Mouse (Mus musculus) intestine, embryonic 15.5 days (tissue): Measurements from ENCODE around the gene Col6a2. TPM values are rescaled to one million over a fixed set of nuclear protein-coding genes. Genes with fewer than 3 reads are reported as not detected.

Source experiments
- ATAC-seq: fragments of 200-750 bp; cut with Nextera tagmentation; 2 replicates; pipeline ENCODE4 v1.8.0; 2017; ENCODE audit warnings: moderate TSS enrichment, moderate library complexity
- H3K27ac ChIP-seq: fragments of 300-500 bp; sonication (generic); 2 replicates; pipeline ENCODE4 v1.5.1; 2015; ENCODE audit warnings: mild to moderate bottlenecking, inconsistent platforms
- H3K27me3 ChIP-seq: fragments of 300-500 bp; sonication (generic); replicated peaks from 2 replicates; pipeline ENCODE4 v1.6.1; 2015; ENCODE audit warnings: inconsistent platforms
- H3K36me3 ChIP-seq: fragments of 300-500 bp; sonication (generic); 2 replicates; pipeline ENCODE4 v1.6.1; 2015; ENCODE audit warnings: inconsistent platforms
- H3K4me1 ChIP-seq: fragments of 300-500 bp; sonication (generic); replicated peaks from 2 replicates; pipeline ENCODE4 v1.6.1; 2015; ENCODE audit warnings: inconsistent platforms
- H3K4me2 ChIP-seq: fragments of 300-500 bp; sonication (generic); replicated peaks from 2 replicates; pipeline ENCODE4 v1.6.1; 2015; ENCODE audit warnings: mild to moderate bottlenecking, inconsistent platforms
- H3K4me3 ChIP-seq: fragments of 300-500 bp; sonication (generic); replicated peaks from 2 replicates; pipeline ENCODE4 v1.5.1; 2015; ENCODE audit warnings: inconsistent platforms
- H3K9ac ChIP-seq: fragments of 300-500 bp; sonication (generic); 2 replicates; pipeline ENCODE4 v1.6.1; 2015; ENCODE audit warnings: inconsistent platforms
- H3K9me3 ChIP-seq: fragments of 300-500 bp; sonication (generic); 2 replicates; pipeline ENCODE4 v1.6.1; 2016; ENCODE audit warnings: inconsistent platforms
- WGBS: fragments of 180-500 bp; shearing (Covaris S2); methylation state at CpG from one replicate; pipeline ENCODE4 v1.1.7; 2015; 5-methylcytosine and 5-hydroxymethylcytosine counted together
- polyA plus RNA-seq: library from polyadenylated mRNA; unstranded; fragments of >200 nt; fragmentation: Nextera tagmentation; extraction: Ambion mirVana; gene quantifications from 2 replicates; pipeline ENCODE4 v1.2.1, GENCODE M21; 2015

Gene Col6a2
- polyA plus RNA-seq, result 274 and 282 TPM in 2 replicates

DNA sequence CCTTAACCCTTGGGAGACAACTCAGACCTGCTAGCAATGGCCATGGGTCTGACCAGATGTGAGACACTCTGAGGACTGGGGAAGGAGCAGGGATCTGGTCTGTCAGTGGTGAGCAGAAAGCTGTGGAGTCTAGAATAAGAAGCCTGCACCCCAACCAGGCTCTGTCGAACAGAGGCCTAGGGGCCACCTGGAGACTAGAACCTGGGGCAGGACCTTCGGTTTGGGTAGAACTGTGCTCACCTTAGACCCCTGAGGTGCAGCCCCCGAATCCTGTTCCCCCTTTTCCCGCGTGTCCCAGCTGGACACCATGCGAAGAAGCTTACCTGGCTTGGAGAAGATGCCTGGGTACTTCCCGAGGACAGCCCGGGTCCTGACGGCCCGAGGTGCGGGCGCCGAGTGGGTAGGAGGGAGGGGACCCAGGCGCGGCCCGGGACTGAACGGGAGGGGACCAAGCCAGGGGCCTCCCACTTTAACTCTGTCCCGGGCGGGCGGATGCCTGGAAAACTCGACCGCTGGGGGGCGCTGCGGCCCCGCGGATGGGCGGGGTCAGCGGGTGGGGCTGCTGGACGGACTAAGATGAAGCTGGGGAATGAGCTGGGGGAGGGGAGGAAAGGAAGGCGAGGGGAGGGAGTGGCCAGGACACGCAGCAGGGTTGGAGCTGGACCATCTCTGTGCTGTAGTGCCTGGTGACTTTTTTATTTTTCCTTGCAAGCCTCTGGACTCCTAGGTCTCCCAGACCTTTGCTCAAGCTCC is at the start of gene Col6a2:
Col6a2 (minus strand) TSS at position 703 of the 753 bp plus-strand sequence.
- Histone ChIP-seq H3K4me3 (peak within 1 kb of the TSS; percentile 48), H3K9me3 (no peaks in the 10 kb centered on the region), H3K27me3 (no peaks in the 10 kb centered on the region), H3K36me3 (no peaks in the 10 kb centered on the region), H3K27ac (peak within 1 kb of the TSS; percentile 79), H3K4me2 (peak within 1 kb of the TSS; percentile 48), H3K9ac (peak within 1 kb of the TSS; percentile 73), H3K4me1 (peaks cover 14% of the 10 kb centered on the region)
- peak; percentile 95 for ATAC-seq
- WGBS, result 2% methylated on average over 28 of the region's 31 CpGs

- Histone ChIP-seq H3K4me2 (no peak overlapping the region), H3K27ac (peak overlapping the region; percentile 42), H3K9ac (no peak overlapping the region), H3K4me3 (no peak overlapping the region), H3K4me1 (no peaks in the 10 kb centered on the region), H3K27me3 (no peaks in the 10 kb centered on the region), H3K9me3 (no peaks in the 10 kb centered on the region), H3K36me3 (no peaks in the 10 kb centered on the region)
- WGBS, result 63% methylated on average over 9 of the region's 9 CpGs
- no peak for ATAC-seq
Observed at GRCm38 (mm10) chr10:76671939-76672338, 48.5 kb upstream of the Col6a2 start.

GRCm38 (mm10) chr10:76668947-76669284 is 45.5 kb upstream of the Col6a2 start:
- no peak overlapping the region for H3K4me3 ChIP-seq
- H3K27me3 ChIP-seq, result no peaks in the 10 kb centered on the region
- ATAC-seq, result peak; percentile 86
- WGBS, result 43% methylated on average over 7 of the region's 7 CpGs
- no peaks in the 10 kb centered on the region for H3K36me3 ChIP-seq
- H3K9ac ChIP-seq, result no peak overlapping the region
- no peaks in the 10 kb centered on the region for H3K4me1 ChIP-seq
- no peak overlapping the region for H3K4me2 ChIP-seq
- H3K9me3 ChIP-seq, result no peaks in the 10 kb centered on the region
- H3K27ac ChIP-seq, result peak overlapping the region; percentile 79

GRCm38 (mm10) chr10:76668261-76668946 is 45.0 kb upstream of the Col6a2 start:
- H3K9me3 ChIP-seq, result no peaks in the 10 kb centered on the region
- H3K27ac ChIP-seq, result peak overlapping the region; percentile 79
- 72% methylated on average over 4 of the region's 4 CpGs for WGBS
- no peak; the same call in 1 of the 2 replicates for ATAC-seq
- H3K27me3 ChIP-seq, result no peaks in the 10 kb centered on the region
- H3K4me2 ChIP-seq, result no peak overlapping the region
- H3K4me3 ChIP-seq, result no peak overlapping the region
- no peak overlapping the region for H3K9ac ChIP-seq
- H3K4me1 ChIP-seq, result 0 out of 2 replicates have a peak, but pooled peaks cover 4% of the 10 kb centered on the region
- H3K36me3 ChIP-seq, result no peaks in the 10 kb centered on the region

GRCm38 (mm10) chr10:76667197-76667805 is 43.9 kb upstream of the Col6a2 start:
- H3K4me2 ChIP-seq, result no peak overlapping the region
- 0 out of 2 replicates have a peak, but pooled peaks cover 5% of the 10 kb centered on the region for H3K4me1 ChIP-seq
- no peak for ATAC-seq
- no peak overlapping the region for H3K9ac ChIP-seq
- H3K36me3 ChIP-seq, result no peaks in the 10 kb centered on the region
- H3K9me3 ChIP-seq, result no peaks in the 10 kb centered on the region
- no peak overlapping the region for H3K27ac ChIP-seq
- no peaks in the 10 kb centered on the region for H3K27me3 ChIP-seq
- WGBS, result 77% methylated on average over 1 of the region's 1 CpGs
- H3K4me3 ChIP-seq, result no peak overlapping the region

DNA sequence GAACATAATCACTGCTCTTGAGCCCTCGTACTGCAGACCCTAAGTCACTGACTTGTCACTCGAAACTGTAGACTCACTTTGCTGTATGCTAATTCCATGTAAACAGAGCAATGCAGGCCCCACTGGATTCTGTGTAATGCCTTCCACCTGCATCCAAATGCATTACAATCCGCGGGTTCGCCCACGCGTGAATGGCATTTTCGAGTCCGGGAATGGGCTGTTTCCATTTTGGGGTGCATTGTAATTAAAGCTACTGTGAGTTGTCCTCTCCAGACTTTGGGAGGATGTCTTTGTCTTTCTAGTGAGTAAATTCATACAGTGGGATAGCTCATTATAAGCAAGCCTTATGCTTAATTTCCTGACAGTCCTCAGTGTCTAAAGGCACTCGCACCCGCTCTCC is 42.1 kb upstream of the Col6a2 start:
- H3K36me3 ChIP-seq, result no peaks in the 10 kb centered on the region
- H3K9ac ChIP-seq, result no peak overlapping the region
- H3K4me3 ChIP-seq, result no peak overlapping the region
- H3K27me3 ChIP-seq, result no peaks in the 10 kb centered on the region
- no peak for ATAC-seq
- H3K4me2 ChIP-seq, result no peak overlapping the region
- H3K4me1 ChIP-seq, result 0 out of 2 replicates have a peak, but pooled peaks cover 5% of the 10 kb centered on the region
- H3K27ac ChIP-seq, result peak overlapping the region; percentile 75; the same call in 1 of the 2 replicates
- WGBS, result 92% methylated on average over 11 of the region's 11 CpGs
- H3K9me3 ChIP-seq, result no peaks in the 10 kb centered on the region

DNA sequence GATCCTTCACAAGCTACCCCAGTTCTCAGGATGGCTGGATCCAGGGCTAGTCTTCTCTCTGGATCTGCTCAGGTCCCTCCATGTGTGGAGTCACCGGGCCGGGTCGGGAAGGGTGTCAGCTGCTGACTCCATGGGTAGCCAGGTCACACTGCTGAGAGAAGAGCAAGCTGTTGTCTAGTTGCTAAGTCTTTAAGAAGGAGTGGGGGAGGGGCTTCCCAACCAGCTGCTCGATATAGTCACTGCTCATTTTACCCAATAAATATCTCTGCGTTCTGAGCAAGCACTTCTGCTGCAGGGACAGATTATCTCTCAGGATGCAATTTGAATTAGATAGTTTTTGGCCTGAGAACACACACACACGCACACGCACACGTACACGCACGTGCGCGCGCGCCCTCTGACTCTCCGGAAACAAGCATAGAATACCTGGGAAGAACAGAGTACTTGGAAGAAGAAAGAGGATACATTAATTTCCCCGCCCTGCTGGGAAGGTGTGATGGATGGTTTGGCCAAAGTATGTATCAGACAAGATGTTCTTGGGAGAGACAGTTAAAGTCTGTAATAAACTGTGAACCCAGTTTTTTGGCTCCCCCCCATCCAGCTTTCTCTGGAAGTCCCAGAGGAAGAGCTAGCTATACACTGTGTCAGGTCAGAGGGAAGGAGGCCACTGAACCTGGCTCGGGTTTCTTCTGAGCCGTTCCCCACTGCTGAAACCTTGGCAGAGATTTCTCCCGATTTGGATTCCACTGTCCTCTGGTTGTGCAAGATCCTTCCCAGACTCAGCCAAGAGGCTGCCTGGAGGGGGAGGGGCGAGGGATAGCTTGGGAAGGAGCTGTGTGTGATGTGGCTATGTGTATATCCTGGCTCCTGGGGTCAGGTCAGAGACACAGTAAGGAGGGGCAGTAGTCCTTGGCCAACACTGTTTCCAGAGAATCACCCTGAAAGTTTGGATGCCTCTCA is 41.0 kb upstream of the Col6a2 start:
- Histone ChIP-seq H3K27me3 (no peaks in the 10 kb centered on the region), H3K4me1 (0 out of 2 replicates have a peak, but pooled peaks cover 5% of the 10 kb centered on the region), H3K9me3 (no peaks in the 10 kb centered on the region), H3K4me3 (no peak overlapping the region), H3K4me2 (no peak overlapping the region), H3K27ac (peak overlapping the region; percentile 75), H3K9ac (no peak overlapping the region), H3K36me3 (no peaks in the 10 kb centered on the region)
- ATAC-seq, result peak; percentile 83
- WGBS, result 60% methylated on average over 20 of the region's 20 CpGs

DNA sequence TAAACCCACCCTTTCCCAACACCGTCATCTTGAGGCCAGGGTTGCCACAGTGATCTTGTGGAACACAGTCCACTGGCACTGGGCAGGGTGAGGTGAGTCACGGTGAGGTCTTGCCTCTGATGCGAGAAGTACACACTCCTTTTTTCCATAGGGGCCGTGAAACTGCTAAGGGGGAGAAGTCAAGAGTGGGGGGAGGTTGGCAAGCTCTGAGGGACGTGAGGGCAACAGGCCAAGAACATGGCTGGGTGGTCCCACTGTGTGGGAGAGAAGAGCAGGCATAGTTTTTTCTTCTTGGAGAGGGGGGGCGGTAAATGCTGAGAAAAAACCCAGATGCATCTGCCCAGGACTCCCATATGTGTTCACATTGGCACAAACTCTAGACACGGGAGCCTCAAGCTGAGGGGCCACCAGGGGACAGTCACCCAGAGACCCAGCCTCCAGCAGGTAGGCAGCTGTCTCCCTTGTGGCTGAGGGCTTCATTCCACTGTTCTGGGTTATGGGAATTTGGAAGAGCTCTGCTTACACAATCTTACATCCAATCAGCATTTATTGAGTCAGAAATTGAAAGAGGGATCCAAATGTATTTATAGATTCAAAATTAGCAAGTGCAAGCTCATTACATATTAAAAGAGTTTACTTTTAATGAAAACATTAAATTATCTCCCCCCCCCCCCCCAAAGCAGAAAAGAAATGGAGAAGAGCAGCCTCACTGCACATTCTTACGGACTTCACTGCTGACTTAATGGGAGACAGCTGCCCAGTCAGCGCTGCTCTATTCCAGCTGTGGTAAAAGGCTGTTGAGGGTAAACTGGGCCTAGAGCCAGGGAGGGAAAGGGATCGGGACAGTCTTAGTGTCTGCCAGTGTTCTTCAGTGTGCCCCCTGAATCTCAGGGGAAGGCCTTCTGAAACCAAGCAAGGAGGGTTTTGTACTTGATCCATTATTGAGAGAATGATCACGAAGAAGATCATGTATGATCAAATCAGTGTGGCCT is 30.2 kb upstream of the Col6a2 start:
- peak; percentile 73 for ATAC-seq
- no peak overlapping the region; the same call in 1 of the 2 replicates for H3K4me2 ChIP-seq
- no peak overlapping the region for H3K4me3 ChIP-seq
- no peaks in the 10 kb centered on the region for H3K27me3 ChIP-seq
- no peaks in the 10 kb centered on the region for H3K9me3 ChIP-seq
- H3K36me3 ChIP-seq, result no peaks in the 10 kb centered on the region
- no peak overlapping the region for H3K9ac ChIP-seq
- peak overlapping the region; percentile 85 for H3K27ac ChIP-seq
- WGBS, result 56% methylated on average over 11 of the region's 11 CpGs
- H3K4me1 ChIP-seq, result peaks cover 8% of the 10 kb centered on the region; the same call in 1 of the 2 replicates

GRCm38 (mm10) chr10:76650662-76651342 is 27.4 kb upstream of the Col6a2 start:
- H3K4me3 ChIP-seq, result no peak overlapping the region

GRCm38 (mm10) chr10:76648738-76649137 is 25.3 kb upstream of the Col6a2 start:
- Histone ChIP-seq H3K27me3 (no peaks in the 10 kb centered on the region), H3K4me3 (no peak overlapping the region), H3K27ac (no peak overlapping the region), H3K4me2 (no peak overlapping the region), H3K4me1 (peaks cover 8% of the 10 kb centered on the region; the same call in 1 of the 2 replicates), H3K9ac (no peak overlapping the region), H3K9me3 (no peaks in the 10 kb centered on the region), H3K36me3 (no peaks in the 10 kb centered on the region)
- ATAC-seq, result no peak
- WGBS, result 86% methylated on average over 10 of the region's 10 CpGs

More at GRCm38 (mm10) chr10:76650662-76651342, 27.4 kb upstream of the Col6a2 start:
- peak overlapping the region; percentile 74 for H3K27ac ChIP-seq
- 34% methylated on average over 12 of the region's 12 CpGs for WGBS
- H3K36me3 ChIP-seq, result no peaks in the 10 kb centered on the region
- H3K9ac ChIP-seq, result no peak overlapping the region
- H3K9me3 ChIP-seq, result no peaks in the 10 kb centered on the region
- H3K4me1 ChIP-seq, result peaks cover 8% of the 10 kb centered on the region; the same call in 1 of the 2 replicates
- ATAC-seq, result peak; percentile 78
- no peaks in the 10 kb centered on the region for H3K27me3 ChIP-seq
- no peak overlapping the region for H3K4me2 ChIP-seq
